Mouse (Mus musculus) kidney, adult 2 months (tissue): Measurements from ENCODE around the gene Smox.

Experiments
- CTCF ChIP-seq: fragments of 200-500 bp; conservative IDR thresholded peaks from 2 replicates; pipeline ENCODE4 v1.5.1; 2011; ENCODE audit warnings: low read depth, mild to moderate bottlenecking, control low read depth, low read length, moderate library complexity, mixed read lengths; ENCODE audit not compliant: insufficient read depth, insufficient read length
- POLR2A ChIP-seq: fragments of 200-500 bp; IDR thresholded peaks from one replicate; pipeline ENCODE4 v1.6.1; 2011; ENCODE audit warnings: low read depth, low read length, control low read depth

- TF ChIP-seq POLR2A (no peak), CTCF (no peak)
Observed at GRCm38 (mm10) chr2:131531271-131531670, 40.0 kb downstream of the Smox start.
